Mouse (Mus musculus): Measurements from ENCODE around the gene A4gnt. TPM values are rescaled to one million over a fixed set of nuclear protein-coding genes. Genes with fewer than 3 reads are reported as not detected.

A4gnt gene
- polyA plus RNA-seq, 1 experiment from 2014 or later = not detected

DNA sequence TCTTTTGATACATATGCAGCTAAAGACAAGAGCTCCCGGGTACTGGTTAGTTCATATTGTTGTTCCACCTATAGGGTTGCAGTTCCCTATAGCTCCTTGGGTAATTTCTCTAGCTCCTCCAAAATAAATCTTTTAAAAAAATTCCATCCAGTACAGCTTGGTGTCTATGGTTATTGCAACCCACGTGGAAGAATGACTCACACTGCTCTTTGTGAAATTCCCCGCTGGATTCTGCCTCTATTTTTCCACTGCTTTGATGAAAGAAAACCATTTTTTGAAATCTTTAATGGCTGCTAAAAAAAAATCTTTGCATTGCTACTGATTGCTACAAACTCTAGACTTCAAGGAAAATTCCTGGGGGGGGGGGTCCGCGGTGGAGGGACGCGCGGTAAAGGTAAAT, 7.4 kb downstream of the A4gnt start:
- no peaks in the 10 kb centered on the region for H3K9me3 ChIP-seq (replicated peaks)
- no peaks in the 10 kb centered on the region for H3K4me1 ChIP-seq (replicated peaks)
- H3K27ac ChIP-seq = no peak overlapping the region
- H3K36me3 ChIP-seq = no peaks in the 10 kb centered on the region
- 88% methylated on average over 8 of the region's 8 CpGs for WGBS
- no peak for ATAC-seq (replicated peaks; ENCODE audit: insufficient number of reproducible peaks, insufficient read depth, low FRiP score, low read depth)
- H3K4me2 ChIP-seq = no peak overlapping the region
- H3K9ac ChIP-seq = no peak overlapping the region
- H3K4me3 ChIP-seq = no peak overlapping the region
- no peaks in the 10 kb centered on the region for H3K27me3 ChIP-seq

- H3K27ac ChIP-seq = no peak overlapping the region
- ATAC-seq (replicated peaks; ENCODE audit: insufficient number of reproducible peaks, insufficient read depth, low FRiP score, low read depth) = no peak
- 89% methylated on average over 11 of the region's 11 CpGs for WGBS
- H3K27me3 ChIP-seq = no peaks in the 10 kb centered on the region
- no peak overlapping the region for H3K4me2 ChIP-seq
- H3K9me3 ChIP-seq (replicated peaks) = no peaks in the 10 kb centered on the region
- H3K9ac ChIP-seq = no peak overlapping the region
- no peak overlapping the region for H3K4me3 ChIP-seq
- H3K36me3 ChIP-seq = no peaks in the 10 kb centered on the region
- no peaks in the 10 kb centered on the region for H3K4me1 ChIP-seq (replicated peaks)
Measured at GRCm38 (mm10) chr9:99620196-99620595, 7.9 kb downstream of the A4gnt start.

DNA sequence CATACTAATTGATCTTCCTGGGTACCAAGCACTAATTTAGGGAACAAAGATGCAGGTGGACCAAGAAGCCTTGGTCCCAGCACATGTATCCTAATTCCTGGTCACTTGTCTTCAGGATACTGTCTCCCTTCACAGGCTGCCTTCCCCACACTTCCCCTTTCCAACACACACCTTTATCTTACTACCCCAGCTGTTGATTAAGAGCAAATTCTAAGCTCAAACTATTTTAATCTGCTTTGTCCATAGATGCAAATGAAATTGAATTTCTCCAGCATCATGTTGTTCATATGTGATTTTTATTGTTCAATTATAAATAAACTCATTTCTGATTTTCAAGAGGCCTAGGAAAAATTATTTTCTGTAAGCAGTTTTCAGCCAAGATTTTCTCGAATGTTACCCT, 9.7 kb downstream of the A4gnt start:
- no peak for ATAC-seq (replicated peaks; ENCODE audit: insufficient number of reproducible peaks, insufficient read depth, low FRiP score, low read depth)
- no peak overlapping the region for H3K27ac ChIP-seq
- H3K4me3 ChIP-seq = no peak overlapping the region
- no peaks in the 10 kb centered on the region for H3K4me1 ChIP-seq (replicated peaks)
- no peaks in the 10 kb centered on the region for H3K9me3 ChIP-seq (replicated peaks)
- H3K4me2 ChIP-seq = no peak overlapping the region
- 74% methylated on average over 1 of the region's 1 CpGs for WGBS
- no peaks in the 10 kb centered on the region for H3K36me3 ChIP-seq
- H3K9ac ChIP-seq = no peak overlapping the region
- no peaks in the 10 kb centered on the region for H3K27me3 ChIP-seq

- H3K4me3 ChIP-seq = no peak overlapping the region
- no peak overlapping the region for H3K9ac ChIP-seq
- H3K4me1 ChIP-seq (replicated peaks) = no peaks in the 10 kb centered on the region
- no peaks in the 10 kb centered on the region for H3K9me3 ChIP-seq (replicated peaks)
- WGBS = 59% methylated on average over 2 of the region's 2 CpGs
- no peaks in the 10 kb centered on the region for H3K27me3 ChIP-seq
- H3K27ac ChIP-seq = no peak overlapping the region
- H3K36me3 ChIP-seq = no peaks in the 10 kb centered on the region
- ATAC-seq (replicated peaks; ENCODE audit: insufficient number of reproducible peaks, insufficient read depth, low FRiP score, low read depth) = no peak
- H3K4me2 ChIP-seq = no peak overlapping the region
Measured at GRCm38 (mm10) chr9:99622966-99623365, 10.7 kb downstream of the A4gnt start.

DNA sequence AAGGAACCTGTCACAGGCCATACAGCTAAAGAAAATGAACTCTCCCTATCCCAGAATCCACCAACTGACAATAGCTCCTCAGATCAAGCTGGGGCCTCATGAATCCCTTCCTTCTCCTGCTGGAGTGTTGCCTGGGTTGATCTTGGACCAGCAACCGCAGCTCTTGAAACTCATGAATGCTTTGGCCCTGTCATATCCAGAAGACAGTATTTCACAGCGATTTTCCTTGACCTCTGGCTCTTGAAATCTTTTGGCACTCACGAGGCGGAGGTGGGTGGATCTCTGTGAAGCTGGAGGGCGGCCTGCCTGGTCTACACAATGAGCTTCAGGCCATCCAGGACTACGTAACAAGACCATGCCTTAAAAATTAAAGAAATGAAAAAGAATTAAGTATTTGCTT, 11.8 kb downstream of the A4gnt start:
- no peak for ATAC-seq (replicated peaks; ENCODE audit: insufficient number of reproducible peaks, insufficient read depth, low FRiP score, low read depth)
- WGBS = 67% methylated on average over 6 of the region's 6 CpGs

GRCm38 (mm10) chr9:99628581-99628980, 16.3 kb downstream of the A4gnt start:
- Histone ChIP-seq H3K9ac (no peak overlapping the region), H3K36me3 (no peaks in the 10 kb centered on the region), H3K4me1 (replicated peaks) (peaks cover 25% of the 10 kb centered on the region), H3K4me2 (peak overlapping the region; percentile 75), H3K4me3 (peak overlapping the region; percentile 76; the same call in 1 of the 2 replicates), H3K27ac (peak overlapping the region; percentile 94), H3K9me3 (replicated peaks) (no peaks in the 10 kb centered on the region), H3K27me3 (no peaks in the 10 kb centered on the region)
- WGBS = 64% methylated on average over 4 of the region's 4 CpGs
- ATAC-seq (replicated peaks; ENCODE audit: insufficient number of reproducible peaks, insufficient read depth, low FRiP score, low read depth) = no peak

More for the DNA sequence above, 11.8 kb downstream of the A4gnt start:
- Histone ChIP-seq H3K27ac (no peak overlapping the region), H3K36me3 (no peaks in the 10 kb centered on the region), H3K4me3 (no peak overlapping the region), H3K9me3 (replicated peaks) (no peaks in the 10 kb centered on the region), H3K4me2 (no peak overlapping the region), H3K4me1 (replicated peaks) (peaks cover 4% of the 10 kb centered on the region), H3K9ac (no peak overlapping the region), H3K27me3 (no peaks in the 10 kb centered on the region)

- ATAC-seq (replicated peaks; ENCODE audit: insufficient number of reproducible peaks, insufficient read depth, low FRiP score, low read depth) = peak; percentile 91
- under 1% methylated on average over 44 of the region's 44 CpGs for WGBS
- no peaks in the 10 kb centered on the region for H3K27me3 ChIP-seq
Measured at GRCm38 (mm10) chr9:99629281-99630011, 17.1 kb downstream of the A4gnt start, which contains the start of gene Dzip1l. TSS of gene Dzip1l (plus strand) at chr9:99629496.

DNA sequence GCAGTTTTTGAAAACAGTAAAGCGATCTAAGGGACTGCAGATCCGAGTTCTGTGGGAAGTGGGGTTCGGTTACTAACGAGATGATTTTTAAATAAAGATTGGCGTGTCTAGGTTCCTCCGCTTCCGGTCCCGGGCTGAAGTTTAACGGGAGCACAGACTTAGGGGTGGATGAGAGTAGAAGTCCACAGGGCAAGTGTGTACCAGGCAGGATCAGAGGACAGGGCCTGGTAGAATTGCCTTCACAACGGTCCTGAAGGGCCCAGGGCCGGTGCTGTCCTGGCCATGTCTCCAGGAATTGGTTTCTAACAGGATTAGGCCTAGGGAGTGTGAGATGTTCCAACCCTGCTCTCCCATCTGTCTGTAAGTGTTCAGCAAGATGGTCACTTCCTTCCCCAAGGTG, 17.8 kb downstream of the A4gnt start:
- no peak for ATAC-seq (replicated peaks; ENCODE audit: insufficient number of reproducible peaks, insufficient read depth, low FRiP score, low read depth)
- H3K9ac ChIP-seq = peak overlapping the region; percentile 62
- peak overlapping the region; percentile 76 for H3K4me3 ChIP-seq
- H3K4me2 ChIP-seq = peak overlapping the region; percentile 75
- peaks cover 9% of the 10 kb centered on the region for H3K36me3 ChIP-seq
- no peaks in the 10 kb centered on the region for H3K27me3 ChIP-seq
- peaks cover 25% of the 10 kb centered on the region for H3K4me1 ChIP-seq (replicated peaks)
- no peaks in the 10 kb centered on the region for H3K9me3 ChIP-seq (replicated peaks)
- peak overlapping the region; percentile 94 for H3K27ac ChIP-seq
- 3% methylated on average over 11 of the region's 11 CpGs for WGBS

More at GRCm38 (mm10) chr9:99629281-99630011, 17.1 kb downstream of the A4gnt start, which contains the start of gene Dzip1l:
- Histone ChIP-seq H3K4me3 (peak within 1 kb of the TSS; percentile 76), H3K4me1 (replicated peaks) (peaks cover 25% of the 10 kb centered on the region), H3K9ac (peak within 1 kb of the TSS; percentile 62), H3K9me3 (replicated peaks) (no peaks in the 10 kb centered on the region), H3K4me2 (peak within 1 kb of the TSS; percentile 75), H3K27ac (peak within 1 kb of the TSS; percentile 94), H3K36me3 (peaks cover 6% of the 10 kb centered on the region)

DNA sequence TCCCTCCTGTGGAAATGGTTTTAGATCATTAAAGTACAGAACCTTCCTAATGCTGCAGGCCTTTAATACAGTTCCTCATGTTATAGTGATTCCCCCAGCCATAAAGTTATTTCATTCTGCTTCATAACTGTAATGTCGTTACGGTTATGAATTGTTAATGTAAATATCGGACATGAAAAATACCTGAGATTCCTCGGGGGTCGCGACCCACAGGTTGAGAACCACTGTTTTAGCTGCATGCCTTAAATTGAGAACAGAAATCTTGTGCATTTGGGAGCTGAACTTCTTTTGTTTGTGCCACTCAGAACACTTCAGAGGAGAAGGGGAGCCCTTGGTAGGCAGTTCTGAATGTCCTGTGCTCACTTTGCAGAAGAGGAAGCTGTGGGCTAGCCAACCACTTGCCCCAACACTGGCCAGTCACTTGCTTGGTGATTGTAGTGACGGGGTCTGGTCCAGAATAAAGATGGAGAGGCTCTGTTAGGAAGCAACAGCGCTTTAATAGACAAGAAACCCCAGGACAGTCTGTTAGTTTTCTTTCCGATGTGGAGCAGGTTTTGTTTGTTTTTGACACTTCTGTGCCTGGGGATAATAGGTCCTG, 18.3 kb downstream of the A4gnt start:
- ATAC-seq (replicated peaks; ENCODE audit: insufficient number of reproducible peaks, insufficient read depth, low FRiP score, low read depth) = no peak
- Histone ChIP-seq H3K27ac (peak overlapping the region; percentile 94), H3K4me2 (peak overlapping the region; percentile 75), H3K9ac (peak overlapping the region; percentile 62), H3K9me3 (replicated peaks) (no peaks in the 10 kb centered on the region), H3K4me3 (peak overlapping the region; percentile 76), H3K4me1 (replicated peaks) (peaks cover 25% of the 10 kb centered on the region), H3K36me3 (peaks cover 9% of the 10 kb centered on the region), H3K27me3 (no peaks in the 10 kb centered on the region)
- 44% methylated on average over 9 of the region's 9 CpGs for WGBS

DNA sequence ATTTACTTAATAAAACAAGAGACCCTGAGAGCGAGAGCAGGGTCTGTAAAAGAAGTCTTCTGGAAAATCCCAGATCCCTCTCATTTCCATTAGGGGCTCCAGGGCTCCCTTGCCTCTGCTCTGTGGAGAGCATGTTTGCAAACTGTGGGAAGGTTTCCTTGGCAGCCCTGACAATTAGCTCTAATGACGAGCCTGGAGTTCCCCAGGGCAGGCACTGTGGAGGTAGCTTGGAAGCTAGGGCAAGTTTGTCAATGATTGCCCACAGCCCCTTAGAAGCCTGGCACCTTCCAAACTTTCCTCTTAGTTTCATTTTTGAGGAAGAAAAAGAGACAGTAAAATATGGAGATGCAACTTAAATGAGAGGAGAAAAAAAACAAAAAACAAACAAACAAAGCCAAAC, 19.5 kb downstream of the A4gnt start:
- Histone ChIP-seq H3K4me3 (no peak overlapping the region), H3K36me3 (peaks cover 17% of the 10 kb centered on the region), H3K4me2 (peak overlapping the region; percentile 75), H3K27ac (no peak overlapping the region), H3K9me3 (replicated peaks) (no peaks in the 10 kb centered on the region), H3K4me1 (replicated peaks) (peaks cover 25% of the 10 kb centered on the region), H3K9ac (no peak overlapping the region), H3K27me3 (no peaks in the 10 kb centered on the region)
- ATAC-seq (replicated peaks; ENCODE audit: insufficient number of reproducible peaks, insufficient read depth, low FRiP score, low read depth) = no peak
- 52% methylated on average over 2 of the region's 2 CpGs for WGBS

GRCm38 (mm10) chr9:99632264-99632663, 20.0 kb downstream of the A4gnt start:
- Histone ChIP-seq H3K9me3 (replicated peaks) (no peaks in the 10 kb centered on the region), H3K27ac (no peak overlapping the region), H3K4me2 (peak overlapping the region; percentile 75), H3K27me3 (no peaks in the 10 kb centered on the region), H3K36me3 (peaks cover 19% of the 10 kb centered on the region), H3K4me1 (replicated peaks) (peaks cover 25% of the 10 kb centered on the region), H3K9ac (no peak overlapping the region), H3K4me3 (no peak overlapping the region)
- 58% methylated on average over 8 of the region's 8 CpGs for WGBS
- ATAC-seq (replicated peaks; ENCODE audit: insufficient number of reproducible peaks, insufficient read depth, low FRiP score, low read depth) = no peak

All from heart, embryonic 15.5 days (tissue).